Mouse (Mus musculus) kidney, adult 2 months (tissue): ENCODE measurements around the gene Hif3a.

Source experiments
- CTCF ChIP-seq: fragments of 200-500 bp; conservative IDR thresholded peaks from 2 replicates; pipeline ENCODE4 v1.5.1; 2011; ENCODE audit warnings: low read depth, mild to moderate bottlenecking, control low read depth, low read length, moderate library complexity, mixed read lengths; ENCODE audit not compliant: insufficient read depth, insufficient read length
- POLR2A ChIP-seq: fragments of 200-500 bp; IDR thresholded peaks from one replicate; pipeline ENCODE4 v1.6.1; 2011; ENCODE audit warnings: low read depth, low read length, control low read depth

DNA sequence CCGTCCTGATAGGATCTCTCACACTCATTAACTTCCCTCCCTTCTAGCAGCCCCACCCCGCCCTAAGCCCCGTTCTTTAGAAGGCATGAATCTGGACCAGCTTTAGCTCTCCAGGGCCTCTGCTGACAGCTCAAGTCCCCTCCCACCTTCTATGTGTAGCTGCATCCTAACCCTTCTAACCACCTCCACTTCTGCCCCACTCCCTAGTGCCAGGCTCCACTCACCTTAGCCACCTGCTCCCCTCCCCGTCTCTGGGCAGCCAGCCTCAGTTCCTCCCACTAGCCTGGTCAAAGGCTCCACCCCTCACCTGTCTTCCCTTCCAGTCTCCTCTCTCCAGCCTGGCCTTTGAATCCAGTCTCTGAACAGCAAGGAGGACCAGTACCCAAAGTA lies 36.7 kb downstream of the Hif3a start:
- no peak for TF ChIP-seq CTCF
- TF ChIP-seq POLR2A = no peak
